Mouse (Mus musculus) bone marrow macrophage, adult 2 months (primary cell): ENCODE data around the gene Ppp1r3d.

Experiments
- CTCF ChIP-seq: IDR thresholded peaks from 2 replicates; pipeline ENCODE4 v1.5.1; 2012; ENCODE audit warnings: low read depth, mild to moderate bottlenecking, low read length, moderate library complexity
- POLR2A ChIP-seq: IDR thresholded peaks from 2 replicates; pipeline ENCODE4 v1.6.1; 2012; ENCODE audit warnings: mild to moderate bottlenecking, low read depth, low read length, borderline replicate concordance

- TF ChIP-seq POLR2A, result no peak
- TF ChIP-seq CTCF, result no peak
Measured at GRCm38 (mm10) chr2:178423223-178423622, 9.0 kb upstream of the Ppp1r3d start.
